Mouse (Mus musculus): ENCODE measurements around the gene Pitpnm3. TPM values are rescaled to one million over a fixed set of nuclear protein-coding genes. Genes with fewer than 3 reads are reported as not detected.

Gene Pitpnm3
- polyA plus RNA-seq, 1 experiment from 2014 or later = 2.3 TPM

- H3K27ac ChIP-seq (ENCODE audit: low read length) = peak within 1 kb of the TSS; percentile 79
- H3K9ac ChIP-seq (ENCODE audit: low read length) = peak within 1 kb of the TSS; percentile 74
- peaks cover 28% of the 10 kb centered on the region for H3K4me1 ChIP-seq (replicated peaks; ENCODE audit: control insufficient read depth, insufficient read depth, low read length)
- peaks cover 10% of the 10 kb centered on the region for H3K36me3 ChIP-seq (ENCODE audit: control insufficient read depth, insufficient read depth, low read length)
- no peaks in the 10 kb centered on the region for H3K9me3 ChIP-seq (ENCODE audit: control insufficient read depth, low read length)
- ATAC-seq (ENCODE audit: low read depth) = peak; percentile 95
- peak within 1 kb of the TSS; percentile 78 for H3K4me2 ChIP-seq (ENCODE audit: low read depth, low read length)
- peak within 1 kb of the TSS; percentile 77 for H3K4me3 ChIP-seq (ENCODE audit: low read length)
- WGBS = under 1% methylated on average over 52 of the region's 52 CpGs
- H3K27me3 ChIP-seq (ENCODE audit: control insufficient read depth, insufficient read depth, low read depth, low read length) = no peaks in the 10 kb centered on the region
Measured at GRCm38 (mm10) chr11:72041768-72042607, 93.6 kb downstream of the Pitpnm3 start, which contains the start of gene Pimreg. Gene Pimreg (plus strand): TSS chr11:72042032.

- peaks cover 4% of the 10 kb centered on the region for H3K36me3 ChIP-seq (ENCODE audit: control insufficient read depth, insufficient read depth, low read length)
- peak overlapping the region; percentile 77 for H3K4me3 ChIP-seq (ENCODE audit: low read length)
- 14% methylated on average over 6 of the region's 6 CpGs for WGBS
- H3K9me3 ChIP-seq (ENCODE audit: control insufficient read depth, low read length) = no peaks in the 10 kb centered on the region
- peaks cover 28% of the 10 kb centered on the region for H3K4me1 ChIP-seq (replicated peaks; ENCODE audit: control insufficient read depth, insufficient read depth, low read length)
- no peak for ATAC-seq (ENCODE audit: low read depth)
- H3K27me3 ChIP-seq (ENCODE audit: control insufficient read depth, insufficient read depth, low read depth, low read length) = no peaks in the 10 kb centered on the region
- peak overlapping the region; percentile 79 for H3K27ac ChIP-seq (ENCODE audit: low read length)
- peak overlapping the region; percentile 72 for H3K9ac ChIP-seq (ENCODE audit: low read length)
- peak overlapping the region; percentile 78 for H3K4me2 ChIP-seq (ENCODE audit: low read depth, low read length)
Measured at GRCm38 (mm10) chr11:72041290-72041767, 94.2 kb downstream of the Pitpnm3 start.

GRCm38 (mm10) chr11:72039599-72040386 is 95.8 kb downstream of the Pitpnm3 start:
- no peak for ATAC-seq (ENCODE audit: low read depth)
- Histone ChIP-seq H3K27me3 (ENCODE audit: control insufficient read depth, insufficient read depth, low read depth, low read length) (no peaks in the 10 kb centered on the region), H3K4me2 (ENCODE audit: low read depth, low read length) (no peak overlapping the region), H3K36me3 (ENCODE audit: control insufficient read depth, insufficient read depth, low read length) (no peaks in the 10 kb centered on the region), H3K4me3 (ENCODE audit: low read length) (no peak overlapping the region), H3K9ac (ENCODE audit: low read length) (no peak overlapping the region), H3K27ac (ENCODE audit: low read length) (no peak overlapping the region), H3K4me1 (replicated peaks; ENCODE audit: control insufficient read depth, insufficient read depth, low read length) (peaks cover 28% of the 10 kb centered on the region), H3K9me3 (ENCODE audit: control insufficient read depth, low read length) (no peaks in the 10 kb centered on the region)
- 21% methylated on average over 16 of the region's 16 CpGs for WGBS

GRCm38 (mm10) chr11:72037996-72038395 is 97.6 kb downstream of the Pitpnm3 start:
- H3K9ac ChIP-seq (ENCODE audit: low read length) = no peak overlapping the region
- H3K27ac ChIP-seq (ENCODE audit: low read length) = no peak overlapping the region
- 1% methylated on average over 4 of the region's 4 CpGs for WGBS
- no peak for ATAC-seq (ENCODE audit: low read depth)
- no peaks in the 10 kb centered on the region for H3K9me3 ChIP-seq (ENCODE audit: control insufficient read depth, low read length)
- no peaks in the 10 kb centered on the region for H3K27me3 ChIP-seq (ENCODE audit: control insufficient read depth, insufficient read depth, low read depth, low read length)
- peaks cover 13% of the 10 kb centered on the region for H3K4me1 ChIP-seq (replicated peaks; ENCODE audit: control insufficient read depth, insufficient read depth, low read length)
- H3K36me3 ChIP-seq (ENCODE audit: control insufficient read depth, insufficient read depth, low read length) = no peaks in the 10 kb centered on the region
- H3K4me2 ChIP-seq (ENCODE audit: low read depth, low read length) = no peak overlapping the region
- no peak overlapping the region for H3K4me3 ChIP-seq (ENCODE audit: low read length)

GRCm38 (mm10) chr11:72037409-72037808 is 98.2 kb downstream of the Pitpnm3 start, which contains the start of gene Aipl1:
Gene Aipl1 (minus strand): TSS chr11:72037509.
- Histone ChIP-seq H3K36me3 (ENCODE audit: control insufficient read depth, insufficient read depth, low read length) (no peaks in the 10 kb centered on the region), H3K27me3 (ENCODE audit: control insufficient read depth, insufficient read depth, low read depth, low read length) (no peaks in the 10 kb centered on the region), H3K27ac (ENCODE audit: low read length) (no peak within 1 kb of the TSS), H3K4me2 (ENCODE audit: low read depth, low read length) (no peak within 1 kb of the TSS), H3K4me1 (replicated peaks; ENCODE audit: control insufficient read depth, insufficient read depth, low read length) (peaks cover 10% of the 10 kb centered on the region), H3K9me3 (ENCODE audit: control insufficient read depth, low read length) (no peaks in the 10 kb centered on the region), H3K4me3 (ENCODE audit: low read length) (no peak within 1 kb of the TSS), H3K9ac (ENCODE audit: low read length) (no peak within 1 kb of the TSS)
- 47% methylated on average over 4 of the region's 4 CpGs for WGBS
- no peak for ATAC-seq (ENCODE audit: low read depth)

- Histone ChIP-seq H3K27ac (ENCODE audit: low read length) (no peak overlapping the region), H3K27me3 (ENCODE audit: control insufficient read depth, insufficient read depth, low read depth, low read length) (no peaks in the 10 kb centered on the region), H3K9me3 (ENCODE audit: control insufficient read depth, low read length) (no peaks in the 10 kb centered on the region), H3K4me2 (ENCODE audit: low read depth, low read length) (no peak overlapping the region), H3K4me3 (ENCODE audit: low read length) (no peak overlapping the region), H3K4me1 (replicated peaks; ENCODE audit: control insufficient read depth, insufficient read depth, low read length) (no peaks in the 10 kb centered on the region), H3K36me3 (ENCODE audit: control insufficient read depth, insufficient read depth, low read length) (no peaks in the 10 kb centered on the region), H3K9ac (ENCODE audit: low read length) (no peak overlapping the region)
- 85% methylated on average over 3 of the region's 3 CpGs for WGBS
- ATAC-seq (ENCODE audit: low read depth) = no peak
Measured at GRCm38 (mm10) chr11:72032589-72032988, 103.0 kb downstream of the Pitpnm3 start.

GRCm38 (mm10) chr11:72032091-72032490 is 103.5 kb downstream of the Pitpnm3 start:
- Histone ChIP-seq H3K27ac (ENCODE audit: low read length) (no peak overlapping the region), H3K4me1 (replicated peaks; ENCODE audit: control insufficient read depth, insufficient read depth, low read length) (no peaks in the 10 kb centered on the region), H3K27me3 (ENCODE audit: control insufficient read depth, insufficient read depth, low read depth, low read length) (no peaks in the 10 kb centered on the region), H3K4me3 (ENCODE audit: low read length) (no peak overlapping the region), H3K9me3 (ENCODE audit: control insufficient read depth, low read length) (no peaks in the 10 kb centered on the region), H3K36me3 (ENCODE audit: control insufficient read depth, insufficient read depth, low read length) (no peaks in the 10 kb centered on the region), H3K9ac (ENCODE audit: low read length) (no peak overlapping the region), H3K4me2 (ENCODE audit: low read depth, low read length) (no peak overlapping the region)
- no peak for ATAC-seq (ENCODE audit: low read depth)
- 75% methylated on average over 4 of the region's 4 CpGs for WGBS

GRCm38 (mm10) chr11:72031353-72031752 is 104.2 kb downstream of the Pitpnm3 start:
- no peak overlapping the region for H3K4me3 ChIP-seq (ENCODE audit: low read length)
- no peaks in the 10 kb centered on the region for H3K27me3 ChIP-seq (ENCODE audit: control insufficient read depth, insufficient read depth, low read depth, low read length)
- H3K4me1 ChIP-seq (replicated peaks; ENCODE audit: control insufficient read depth, insufficient read depth, low read length) = no peaks in the 10 kb centered on the region
- H3K9me3 ChIP-seq (ENCODE audit: control insufficient read depth, low read length) = no peaks in the 10 kb centered on the region
- no peaks in the 10 kb centered on the region for H3K36me3 ChIP-seq (ENCODE audit: control insufficient read depth, insufficient read depth, low read length)
- H3K4me2 ChIP-seq (ENCODE audit: low read depth, low read length) = no peak overlapping the region
- no peak overlapping the region for H3K27ac ChIP-seq (ENCODE audit: low read length)
- no peak for ATAC-seq (ENCODE audit: low read depth)
- H3K9ac ChIP-seq (ENCODE audit: low read length) = no peak overlapping the region
- 75% methylated on average over 7 of the region's 7 CpGs for WGBS

- no peak overlapping the region for H3K9ac ChIP-seq (ENCODE audit: low read length)
- H3K4me3 ChIP-seq (ENCODE audit: low read length) = no peak overlapping the region
- H3K4me2 ChIP-seq (ENCODE audit: low read depth, low read length) = peak overlapping the region; percentile 2; the same call in 1 of the 2 replicates
- no peak overlapping the region for H3K27ac ChIP-seq (ENCODE audit: low read length)
- no peaks in the 10 kb centered on the region for H3K9me3 ChIP-seq (ENCODE audit: control insufficient read depth, low read length)
- H3K36me3 ChIP-seq (ENCODE audit: control insufficient read depth, insufficient read depth, low read length) = no peaks in the 10 kb centered on the region
- H3K27me3 ChIP-seq (ENCODE audit: control insufficient read depth, insufficient read depth, low read depth, low read length) = no peaks in the 10 kb centered on the region
- H3K4me1 ChIP-seq (replicated peaks; ENCODE audit: control insufficient read depth, insufficient read depth, low read length) = no peaks in the 10 kb centered on the region
- ATAC-seq (ENCODE audit: low read depth) = peak; percentile 56; the same call in 1 of the 2 replicates
- WGBS = 20% methylated on average over 23 of the region's 23 CpGs
Measured at GRCm38 (mm10) chr11:72029143-72029542, 106.4 kb downstream of the Pitpnm3 start.
